Mouse (Mus musculus) intestine, postnatal 0 days (tissue): ENCODE measurements around the gene Oscp1. TPM values are rescaled to one million over a fixed set of nuclear protein-coding genes. Genes with fewer than 3 reads are reported as not detected.

Experiments used
- ATAC-seq: fragments of 200-750 bp; cut with Nextera tagmentation; 2 replicates; pipeline ENCODE4 v1.8.0; 2017; ENCODE audit warnings: mild to moderate bottlenecking, moderate TSS enrichment, moderate library complexity
- H3K27ac ChIP-seq: fragments of 300-500 bp; sonication (generic); 2 replicates; pipeline ENCODE4 v1.5.1; 2014; ENCODE audit warnings: mild to moderate bottlenecking, low read depth, low read length, moderate library complexity
- H3K27me3 ChIP-seq: fragments of 300-500 bp; sonication (generic); replicated peaks from 2 replicates; pipeline ENCODE4 v1.6.1; 2014; ENCODE audit warnings: low read length, mixed read lengths; ENCODE audit not compliant: control insufficient read depth, insufficient read depth
- H3K36me3 ChIP-seq: fragments of 300-500 bp; sonication (generic); 2 replicates; pipeline ENCODE4 v1.6.1; 2014; ENCODE audit warnings: mild to moderate bottlenecking, moderate library complexity; ENCODE audit not compliant: control insufficient read depth, insufficient read depth
- H3K4me1 ChIP-seq: fragments of 300-500 bp; sonication (generic); replicated peaks from 2 replicates; pipeline ENCODE4 v1.6.1; 2014; ENCODE audit warnings: antibody characterized with exemption, low read length, mixed read lengths; ENCODE audit not compliant: control insufficient read depth, insufficient read depth
- H3K4me2 ChIP-seq: fragments of 300-500 bp; sonication (generic); replicated peaks from 2 replicates; pipeline ENCODE4 v1.6.1; 2014; ENCODE audit warnings: low read depth, mild to moderate bottlenecking, moderate library complexity
- H3K4me3 ChIP-seq: fragments of 300-500 bp; sonication (generic); 2 replicates; pipeline ENCODE4 v1.5.1; 2014; ENCODE audit warnings: low read depth, low read length
- H3K9ac ChIP-seq: fragments of 300-500 bp; sonication (generic); 2 replicates; pipeline ENCODE4 v1.6.1; 2014; ENCODE audit warnings: mild to moderate bottlenecking, low read depth, low read length
- H3K9me3 ChIP-seq: fragments of 300-500 bp; sonication (generic); 2 replicates; pipeline ENCODE4 v1.6.1; 2016; ENCODE audit warnings: mixed run types; ENCODE audit not compliant: control insufficient read depth
- CTCF ChIP-seq: sonication (generic); IDR thresholded peaks from 2 replicates; pipeline ENCODE4 v1.5.1; 2016; ENCODE audit warnings: low read depth, mild to moderate bottlenecking, control low read depth, antibody characterized with exemption, moderate library complexity
- WGBS: fragments of 180-500 bp; shearing (Covaris S2); extraction: QIAGEN DNeasy Blood & Tissue Kit; methylation state at CpG from one replicate; pipeline ENCODE4 v1.1.7; 2014; 5-methylcytosine and 5-hydroxymethylcytosine counted together
- polyA plus RNA-seq: library from polyadenylated mRNA; unstranded; fragments of >200 nt; fragmentation: Nextera tagmentation; extraction: Ambion mirVana; gene quantifications from 2 replicates; pipeline ENCODE4 v1.2.1, GENCODE M21; 2015

The Oscp1 gene
- polyA plus RNA-seq, 1 experiment from 2014 or later: 3.5 TPM

GRCm38 (mm10) chr4:126137773-126138172 lies 79.4 kb downstream of the Oscp1 start:
- H3K36me3 ChIP-seq: peaks cover 71% of the 10 kb centered on the region
- 87% methylated on average over 4 of the region's 4 CpGs for WGBS
- H3K4me3 ChIP-seq: no peak overlapping the region
- H3K9me3 ChIP-seq: no peaks in the 10 kb centered on the region
- H3K4me2 ChIP-seq: no peak overlapping the region
- no peak for ATAC-seq
- TF ChIP-seq CTCF: no peak
- H3K27ac ChIP-seq: no peak overlapping the region
- H3K9ac ChIP-seq: no peak overlapping the region
- no peaks in the 10 kb centered on the region for H3K4me1 ChIP-seq
- H3K27me3 ChIP-seq: no peaks in the 10 kb centered on the region

GRCm38 (mm10) chr4:126141021-126141420 lies 82.7 kb downstream of the Oscp1 start:
- Histone ChIP-seq H3K36me3 (peaks cover 44% of the 10 kb centered on the region), H3K27me3 (no peaks in the 10 kb centered on the region), H3K4me3 (no peak overlapping the region), H3K9me3 (no peaks in the 10 kb centered on the region), H3K4me1 (no peaks in the 10 kb centered on the region), H3K27ac (no peak overlapping the region), H3K4me2 (no peak overlapping the region), H3K9ac (no peak overlapping the region)
- TF ChIP-seq CTCF: no peak
- ATAC-seq: no peak
- WGBS: 74% methylated on average over 5 of the region's 5 CpGs

Other genes starting within 250 kb of the Oscp1 start
- gene Csf3r, start 34.0 kb upstream of the Oscp1 start, polyA plus RNA-seq: 0.26 and 0.40 TPM in 2 replicates
- gene Mrps15, start 11.6 kb upstream of the Oscp1 start, polyA plus RNA-seq: 91.5 and 95.0 TPM in 2 replicates
- gene Lsm10, start 38.1 kb downstream of the Oscp1 start, polyA plus RNA-seq: 49.0 and 50.4 TPM in 2 replicates
- 14.5 and 14.6 TPM in 2 replicates for gene Stk40, start 45.4 kb downstream of the Oscp1 start, polyA plus RNA-seq
- 28.9 and 29.0 TPM in 2 replicates for gene Eva1b, start 89.2 kb downstream of the Oscp1 start, polyA plus RNA-seq
- gene Sh3d21, start 104.9 kb downstream of the Oscp1 start, polyA plus RNA-seq: 10.0 and 12.3 TPM in 2 replicates
- gene Thrap3, start 144.2 kb downstream of the Oscp1 start, polyA plus RNA-seq: 56.7 and 67.5 TPM in 2 replicates
- 11.7 and 12.2 TPM in 2 replicates for gene Map7d1, start 197.8 kb downstream of the Oscp1 start, polyA plus RNA-seq
- gene Trappc3, start 203.8 kb downstream of the Oscp1 start, polyA plus RNA-seq: 115 and 126 TPM in 2 replicates
- 1.5 and 2.2 TPM in 2 replicates for gene Col8a2, start 228.2 kb downstream of the Oscp1 start, polyA plus RNA-seq